Mouse (Mus musculus) sigmoid colon, adult 10 weeks (tissue): ENCODE measurements around the gene Gm10378. TPM values are rescaled to one million over a fixed set of nuclear protein-coding genes. Genes with fewer than 3 reads are reported as not detected.

ENCODE experiments used
- polyA plus RNA-seq: library from polyadenylated mRNA; stranded (reverse); fragments of 350-450 nt; fragmentation: Illumina TruSeq; extraction: RNeasy Lipid Tissue Mini Kit (QIAGEN cat#74804); gene quantifications from one replicate; pipeline ENCODE4 v1.2.3, GENCODE M21; 2014; ENCODE audit warnings: low read depth, low replicate concordance

Gm10378 gene
- not detected for polyA plus RNA-seq

GRCm38 (mm10) chr14:42655638-42656037, at the start of gene Gm10378:
TSS of gene Gm10378 (plus strand) at chr14:42655938.

GRCm38 (mm10) chr14:42641817-42642216, 13.9 kb upstream of the Gm10378 start, which contains the start of gene Gm3633:
TSS of gene Gm3633 (minus strand) at chr14:42641917.

Other genes with a start within 250 kb of the Gm10378 start
- gene Gm8005, start 216.3 kb upstream of the Gm10378 start, polyA plus RNA-seq: not detected
- not detected for gene Gm8011, start 192.1 kb upstream of the Gm10378 start, polyA plus RNA-seq
- gene Gm8020, start 153.6 kb upstream of the Gm10378 start, polyA plus RNA-seq: not detected
- gene Gm8024, start 131.7 kb upstream of the Gm10378 start, polyA plus RNA-seq: not detected
- gene Gm17124, start 56.1 kb upstream of the Gm10378 start, polyA plus RNA-seq: not detected
- not detected for gene Gm3633, start 14.0 kb upstream of the Gm10378 start, polyA plus RNA-seq
- not detected for gene Gm3015, start 112.9 kb downstream of the Gm10378 start, polyA plus RNA-seq
- gene Gm10377, start 142.0 kb downstream of the Gm10378 start, polyA plus RNA-seq: not detected
- gene Gm21977, start 197.5 kb downstream of the Gm10378 start, polyA plus RNA-seq: not detected